Mouse (Mus musculus): ENCODE results near the gene Tmem211.

Tmem211 gene

GRCm38 (mm10) chr5:113214041-113214440 lies 12.7 kb upstream of the Tmem211 start:
- DNase-seq, result no peak

GRCm38 (mm10) chr5:113214455-113214854 lies 12.3 kb upstream of the Tmem211 start:
- no peak for DNase-seq

- no peak for DNase-seq
These were observed 11.1 kb upstream of the Tmem211 start for GRCm38 (mm10) chr5:113215610-113216011.

- no peak for DNase-seq
These were observed 10.3 kb upstream of the Tmem211 start for GRCm38 (mm10) chr5:113216328-113216960.

- no peak for DNase-seq
These were observed 9.6 kb upstream of the Tmem211 start for GRCm38 (mm10) chr5:113217076-113217475.

- no peak for DNase-seq
These were observed 8.0 kb upstream of the Tmem211 start for GRCm38 (mm10) chr5:113218617-113219235.

GRCm38 (mm10) chr5:113219450-113219849 lies 7.3 kb upstream of the Tmem211 start:
- DNase-seq, result no peak

DNA sequence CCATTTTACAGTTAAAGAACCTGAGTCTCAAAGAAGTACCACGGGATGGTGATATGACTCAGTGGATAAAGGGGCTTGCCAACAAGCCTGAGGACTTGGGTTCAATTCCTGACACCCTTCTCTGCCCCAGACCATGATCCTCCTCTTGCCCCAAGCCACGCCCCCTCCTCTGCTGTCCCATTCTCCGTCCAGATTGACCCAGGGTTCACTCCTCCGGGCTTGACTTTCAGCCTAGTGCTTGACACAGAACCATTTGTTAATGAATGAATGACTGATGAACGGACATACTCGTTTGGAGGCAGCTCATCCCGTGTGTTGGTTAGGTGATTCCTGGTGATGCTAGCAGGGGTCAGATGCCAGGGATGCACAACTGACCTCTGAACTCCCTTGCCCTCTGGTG lies 6.8 kb upstream of the Tmem211 start:
- no peak for DNase-seq

DNA sequence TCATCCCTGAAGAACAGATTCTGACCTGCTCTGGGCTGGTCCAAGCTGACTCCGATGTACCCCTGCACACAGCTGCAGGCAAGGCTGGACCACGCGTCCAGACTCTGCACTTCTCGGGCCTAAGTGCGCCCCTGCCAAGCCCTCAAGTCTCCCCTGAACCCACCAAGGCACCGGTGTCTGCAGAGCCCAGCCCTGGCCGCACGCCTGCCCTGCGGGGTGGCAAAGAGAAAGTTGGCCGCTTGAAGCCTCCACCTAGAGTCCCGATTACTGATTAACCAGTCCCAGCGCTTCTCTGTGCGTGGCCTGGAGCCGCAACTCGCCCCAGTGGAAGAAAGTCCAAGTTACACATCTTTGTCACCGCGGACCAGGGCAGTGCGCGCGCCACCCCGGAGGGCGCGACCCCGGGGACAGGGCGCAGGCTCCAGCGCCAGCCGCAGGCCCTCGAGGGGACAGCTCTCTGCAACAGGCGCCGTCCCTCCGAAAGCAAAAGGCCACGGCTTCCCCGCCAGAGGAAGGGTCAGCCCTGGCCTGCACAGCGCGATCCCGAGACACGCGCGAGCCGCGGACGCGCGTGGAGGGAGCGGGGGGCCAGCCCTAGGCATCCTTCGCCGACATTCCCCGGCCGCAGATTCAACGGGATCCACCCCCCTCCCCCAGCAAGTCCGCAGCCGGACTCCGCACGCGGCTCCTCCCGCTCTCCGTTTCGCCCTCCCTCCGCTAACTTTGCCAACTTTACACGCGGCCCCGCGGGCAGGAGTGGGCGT lies 6.1 kb upstream of the Tmem211 start:
- DNase-seq, result peak; percentile 51

DNA sequence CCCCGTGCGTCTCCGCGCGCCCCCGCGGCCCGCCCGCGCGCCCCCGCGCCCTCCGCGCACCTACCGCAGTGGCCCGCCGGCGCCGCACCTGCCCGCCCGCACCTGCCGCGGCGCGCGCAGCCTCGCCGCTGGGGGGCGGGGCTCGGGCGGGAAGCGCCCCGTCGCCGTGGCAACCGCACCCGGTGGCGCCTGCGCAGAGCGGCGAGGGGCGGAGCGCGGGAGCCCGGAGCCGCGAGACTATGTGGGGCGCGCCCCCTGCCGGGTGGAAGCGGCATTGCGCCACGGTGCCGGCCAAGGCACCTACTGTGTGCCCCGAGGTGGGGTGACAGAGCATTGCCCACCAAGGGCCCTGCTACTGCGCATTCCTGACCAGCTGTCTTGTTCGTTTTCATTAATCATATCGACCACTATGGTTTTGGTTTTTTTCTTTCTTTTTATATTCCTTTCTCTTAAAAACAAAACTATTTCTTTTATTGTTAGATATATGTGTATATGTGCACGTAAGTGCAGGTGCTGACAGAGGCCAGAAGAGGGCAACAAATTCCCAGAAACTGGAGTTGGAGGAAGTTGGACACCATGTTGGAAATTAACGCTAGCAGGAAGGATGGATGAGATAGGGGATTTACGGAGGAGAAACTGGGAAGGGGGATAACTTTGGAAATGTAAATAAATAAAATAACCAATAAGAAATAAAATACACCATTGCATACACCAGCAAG lies 5.4 kb upstream of the Tmem211 start, which contains the start of gene 2900026A02Rik:
Gene 2900026A02Rik (minus strand): TSS at position 90 of the 719 bp plus-strand sequence.
- peak; percentile 70 for DNase-seq

DNA sequence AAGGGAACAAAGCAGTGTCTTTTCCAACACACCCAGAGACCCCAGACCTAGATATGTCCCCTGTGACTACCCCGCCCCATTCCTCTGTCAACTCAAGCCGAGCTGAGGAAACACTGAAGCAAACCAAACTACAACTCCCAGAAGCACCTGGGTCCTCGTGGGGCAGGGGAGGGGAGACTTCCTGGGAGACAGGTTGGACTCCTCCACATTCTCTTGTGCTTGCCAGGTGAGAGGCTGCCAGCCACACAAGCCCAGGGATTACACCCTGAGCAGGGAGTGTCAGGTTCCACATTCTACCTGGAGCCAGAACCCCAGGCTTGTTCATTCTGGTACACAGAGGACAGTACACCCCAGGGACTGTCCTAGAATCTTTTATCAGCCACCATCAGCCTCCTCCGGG lies 2.8 kb upstream of the Tmem211 start:
- no peak for DNase-seq

- no peak for DNase-seq
These were observed 1.4 kb upstream of the Tmem211 start for GRCm38 (mm10) chr5:113225271-113225670.

- DNase-seq, result no peak
These were observed 848 bp upstream of the Tmem211 start for GRCm38 (mm10) chr5:113225686-113226435.

DNA sequence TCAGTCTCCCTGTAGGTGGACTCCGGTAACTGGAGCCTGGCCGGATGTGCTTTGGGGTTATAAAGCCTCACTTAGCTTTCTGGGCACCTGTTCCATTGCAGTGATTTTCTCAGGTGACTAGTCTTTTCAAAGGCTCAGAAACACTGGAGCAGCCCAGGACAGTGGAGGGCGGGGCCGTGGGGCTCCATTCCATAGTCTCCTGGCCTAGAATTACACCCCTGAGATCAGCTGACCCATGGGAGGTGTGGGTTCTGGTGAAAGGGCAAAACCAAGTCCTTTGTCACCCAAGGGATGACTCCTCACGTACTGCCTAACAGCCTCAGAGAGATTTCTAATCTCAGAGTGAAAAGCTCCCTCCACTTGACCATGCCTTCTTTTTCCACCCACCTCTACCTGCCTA lies 3.5 kb downstream of the Tmem211 start:
- DNase-seq, result no peak

GRCm38 (mm10) chr5:113249263-113249930 lies 22.7 kb downstream of the Tmem211 start:
- no peak for DNase-seq

GRCm38 (mm10) chr5:113250806-113251205 lies 24.1 kb downstream of the Tmem211 start:
- DNase-seq, result no peak

DNA sequence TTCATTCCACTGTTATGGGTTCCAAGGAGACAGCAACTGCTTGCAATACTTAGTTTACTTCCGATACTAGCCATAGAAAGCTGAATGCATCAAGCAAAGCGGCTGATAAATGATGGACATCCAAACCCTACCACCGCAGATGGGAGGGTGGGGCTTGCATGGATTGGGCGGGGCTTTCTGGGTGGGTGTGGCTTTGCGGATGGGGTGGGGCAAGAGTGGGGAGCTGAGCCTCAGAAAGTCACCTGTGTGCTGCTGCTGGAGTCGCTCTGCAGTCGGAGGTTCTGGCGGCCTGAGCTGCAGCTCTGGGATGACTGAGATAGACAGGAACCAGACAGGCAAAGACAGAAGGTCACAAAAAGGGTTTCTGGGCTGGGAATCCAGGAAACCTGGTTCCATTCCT lies 38.9 kb downstream of the Tmem211 start:
- DNase-seq, result no peak

DNA sequence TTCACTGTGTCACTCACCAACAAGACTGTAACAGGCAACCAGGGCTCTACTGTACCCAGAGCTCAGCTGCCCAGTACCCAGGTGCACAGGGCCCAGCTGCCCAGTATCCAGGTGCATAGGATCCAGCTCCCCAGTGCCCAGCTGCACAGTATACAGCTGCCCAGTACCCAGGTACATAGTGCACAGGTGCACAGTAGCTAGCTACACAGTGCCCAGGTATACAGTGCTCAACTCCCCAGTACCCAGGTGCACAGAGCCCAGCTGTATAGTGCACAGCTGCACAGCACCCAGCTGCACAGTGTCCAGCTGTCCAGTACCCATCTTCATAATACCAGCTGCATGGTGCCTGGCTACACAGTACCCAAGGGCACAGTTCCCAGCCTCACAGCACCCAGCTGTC lies 41.5 kb downstream of the Tmem211 start:
- no peak for DNase-seq

DNA sequence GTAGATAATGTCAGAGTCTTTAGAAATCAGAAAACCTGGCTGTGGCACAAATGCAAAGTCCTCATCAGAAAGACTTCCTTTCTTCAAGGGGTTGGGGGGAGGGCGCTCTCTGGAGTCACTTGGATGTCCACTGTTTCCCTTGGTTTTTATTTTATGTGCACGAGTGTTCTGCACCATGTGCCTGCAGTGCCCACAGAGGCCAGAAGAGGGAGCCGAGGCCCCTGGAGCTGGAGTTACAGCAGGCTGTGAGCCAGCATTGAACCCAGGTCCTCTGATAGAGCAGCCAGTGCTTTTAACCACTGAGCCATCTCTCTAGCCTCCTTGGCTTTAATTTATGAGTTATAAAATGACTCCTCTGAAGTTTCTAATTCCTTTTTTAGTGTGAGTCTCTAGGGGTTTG lies 43.3 kb downstream of the Tmem211 start:
- no peak for DNase-seq

DNA sequence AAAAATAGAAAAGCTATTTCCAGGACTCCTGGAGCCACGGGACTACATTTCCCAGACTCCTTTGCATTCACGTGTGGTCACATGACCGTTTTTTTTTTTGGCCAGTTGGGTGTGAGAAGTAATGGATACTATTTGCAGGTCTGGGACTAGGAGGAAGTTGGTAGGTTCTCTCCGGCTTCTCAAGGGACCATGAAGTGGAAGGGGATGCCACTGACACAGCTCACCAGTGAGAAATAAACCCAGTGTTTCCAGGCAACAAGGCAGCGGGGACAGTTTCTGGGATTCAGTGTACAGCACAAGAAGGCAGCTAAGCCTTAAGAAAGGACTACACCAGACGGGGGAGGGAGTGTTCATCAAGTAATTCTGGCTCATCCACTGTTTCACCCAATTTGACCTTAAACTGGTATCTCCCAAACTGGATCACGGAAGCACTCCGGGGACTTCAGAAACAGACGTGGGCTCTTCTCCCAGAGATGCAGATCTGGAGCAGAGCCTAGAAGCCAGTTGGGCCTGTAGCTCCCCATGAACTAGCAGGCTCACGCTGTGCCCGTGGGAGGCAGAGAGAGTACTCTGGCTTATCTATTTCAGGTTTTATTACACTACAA lies 44.6 kb downstream of the Tmem211 start:
- DNase-seq, result no peak

- DNase-seq, result no peak
These were observed 49.1 kb downstream of the Tmem211 start for GRCm38 (mm10) chr5:113275839-113276238.

Measured in liver (tissue).